Mouse (Mus musculus): Measurements from ENCODE around the gene Rhox10.
"Not testable (repeated sequence)": the region's sequence is repeated elsewhere in the genome, so short reads cannot be mapped to it uniquely, and the experiment has no call there.

Rhox10 gene

DNA sequence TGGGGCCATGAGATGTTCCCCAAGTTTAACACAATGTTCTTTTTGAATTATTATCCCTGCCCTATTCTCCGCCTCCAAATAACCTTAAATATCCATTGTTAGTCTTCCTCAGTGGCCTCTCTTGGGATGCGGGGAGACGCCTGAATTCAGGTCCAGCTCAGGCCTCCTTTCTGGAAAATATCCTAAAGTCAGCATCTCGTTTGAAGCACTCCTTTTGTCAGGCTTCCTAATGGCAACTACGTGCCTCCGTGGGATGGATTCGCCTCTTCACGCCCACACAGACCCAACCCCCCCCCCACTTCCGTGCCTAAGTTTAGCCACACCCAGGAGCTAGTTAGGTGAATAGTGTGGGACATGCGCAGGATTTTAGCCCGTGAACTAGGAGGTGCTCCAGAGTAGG, at the start of gene Rhox10:
TSS of gene Rhox10 (plus strand) at position 301 of the 400 bp plus-strand sequence.
- in situ Hi-C loops (cut with MboI; ENCODE audit: unreplicated experiment in 2 of 2), result loop anchor here in 1 of 2 experiments (25.0 kb wide), 1 partner anchor 596 kb away; no protein-coding TSS in a partner anchor

DNA sequence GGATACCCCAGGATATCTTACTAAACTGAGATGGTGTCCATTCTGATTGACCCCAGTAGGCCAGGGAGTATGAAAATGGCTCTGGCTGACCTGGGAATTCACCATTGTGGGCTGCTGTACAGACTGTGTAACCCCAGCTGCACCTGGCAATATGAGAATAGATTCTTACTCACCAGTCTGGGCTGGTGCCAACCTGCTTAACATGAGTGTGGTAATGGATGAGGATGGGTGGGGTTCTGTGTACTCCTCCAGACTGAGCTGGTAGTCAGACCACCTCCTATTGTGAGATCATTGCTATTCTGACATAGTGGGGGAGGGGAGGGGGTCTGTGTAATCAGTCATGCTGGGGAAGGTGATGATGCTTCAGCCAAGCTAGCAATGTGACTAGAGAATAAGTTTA, 47.7 kb upstream of the Rhox10 start, which contains the start of gene Btg1-ps1:
TSS of gene Btg1-ps1 (minus strand) at position 219 of the 400 bp plus-strand sequence.
- in situ Hi-C loops (cut with MboI; ENCODE audit: unreplicated experiment in 2 of 2), result not testable (repeated sequence)

- in situ Hi-C loops (cut with MboI; ENCODE audit: unreplicated experiment in 2 of 2), result no loop called here
These were observed 32.4 kb upstream of the Rhox10 start for GRCm38 (mm10) chrX:38033841-38034240.

- in situ Hi-C loops (cut with MboI; ENCODE audit: unreplicated experiment in 2 of 2), result no loop called here
These were observed 26.6 kb upstream of the Rhox10 start for GRCm38 (mm10) chrX:38039666-38040065.

DNA sequence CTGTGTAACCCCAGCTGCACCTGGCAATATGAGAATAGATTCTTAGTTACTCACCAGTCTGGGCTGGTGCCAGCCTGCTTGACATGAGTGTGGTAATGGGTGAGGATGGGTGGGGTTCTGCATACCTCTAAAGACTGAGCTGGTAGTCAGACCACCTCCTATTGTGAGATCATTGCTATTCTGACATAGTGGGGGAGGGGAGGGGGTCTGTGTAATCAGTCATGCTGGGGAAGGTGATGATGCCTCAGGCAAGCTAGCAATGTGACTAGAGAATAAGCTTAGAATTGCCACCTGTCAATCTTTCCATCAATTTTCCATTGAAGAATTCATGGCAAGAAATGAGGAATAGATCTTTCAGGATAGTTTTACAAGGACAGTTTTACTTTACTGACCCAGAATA, 23.3 kb upstream of the Rhox10 start, which contains the start of gene Btg1-ps2:
TSS of gene Btg1-ps2 (minus strand) at position 101 of the 400 bp plus-strand sequence.
- in situ Hi-C loops (cut with MboI; ENCODE audit: unreplicated experiment in 2 of 2), result not testable (repeated sequence)

DNA sequence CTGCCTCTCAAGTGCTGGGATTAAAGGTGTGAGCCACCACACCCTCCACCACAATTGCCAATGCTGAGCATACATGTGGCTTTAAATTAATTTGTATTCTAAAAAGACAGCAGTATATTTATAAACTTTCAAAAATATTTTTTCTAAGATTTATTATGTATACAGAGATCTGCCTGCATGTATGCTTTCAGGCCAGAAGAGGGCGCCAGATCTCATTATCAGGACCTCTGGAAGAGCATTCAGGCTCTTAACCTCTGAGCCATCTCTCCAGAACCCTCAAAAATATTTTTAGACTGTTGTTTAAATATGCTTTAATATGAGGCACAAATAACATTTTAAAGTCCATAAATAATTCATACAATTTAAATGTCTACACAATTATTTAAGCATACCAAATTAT, 4.7 kb upstream of the Rhox10 start:
- in situ Hi-C loops (cut with MboI; ENCODE audit: unreplicated experiment in 2 of 2), result loop anchor here in 1 of 2 experiments (25.0 kb wide), 1 partner anchor 601 kb away; no protein-coding TSS in a partner anchor

GRCm38 (mm10) chrX:38084226-38084625, 18.0 kb downstream of the Rhox10 start:
- in situ Hi-C loops (cut with MboI; ENCODE audit: unreplicated experiment in 2 of 2), result loop anchor here (5.0 to 10.0 kb wide), 2 partner anchors 91 to 353 kb away; no protein-coding TSS in a partner anchor

GRCm38 (mm10) chrX:38085041-38085440, 18.8 kb downstream of the Rhox10 start, which contains the start of gene Rhox11:
Gene Rhox11, minus strand, starts transcription at chrX:38085141.
- in situ Hi-C loops (cut with MboI; ENCODE audit: unreplicated experiment in 2 of 2), result loop anchor here (5.0 to 10.0 kb wide), 2 partner anchors 90 to 352 kb away; no protein-coding TSS in a partner anchor

GRCm38 (mm10) chrX:38110807-38111206, 44.5 kb downstream of the Rhox10 start, which contains the start of gene Rhox12:
Gene Rhox12, minus strand, starts transcription at chrX:38110907.
- in situ Hi-C loops (cut with MboI; ENCODE audit: unreplicated experiment in 2 of 2), result no loop called here

- in situ Hi-C loops (cut with MboI; ENCODE audit: unreplicated experiment in 2 of 2), result no loop called here
These were observed 54.7 kb downstream of the Rhox10 start, which contains the start of gene Rhox13 for GRCm38 (mm10) chrX:38120982-38121381. Gene Rhox13, plus strand, starts transcription at chrX:38121219.

Measured in v-Abl transformed pro-B cells (cell line).